ENCODE assay signal across 15 mouse cellular contexts in genomic region chr9:114201036-114201435, GRCm38 (mm10).
"Had no signal": no experiment of that assay in that cellular context is flagged by ENCODE, and none has a peak within 500 bp of the region (broad histone marks: within the 10 kb centered on the region; RNA-seq: fewer than 3 reads in every experiment).

No protein-coding gene starts in this region.

- H3K9ac ChIP-seq: neural tube, embryonic 15.5 days; stomach, embryonic 15.5 days had no signal

- H3K27ac ChIP-seq: neural tube, embryonic 15.5 days; stomach, embryonic 15.5 days; stomach, postnatal 0 days had no signal

- H3K36me3 ChIP-seq: neural tube, embryonic 15.5 days; stomach, embryonic 15.5 days had no signal

- H3K4me2 ChIP-seq: neural tube, embryonic 15.5 days; stomach, embryonic 15.5 days had no signal

- H3K4me3 ChIP-seq: neural tube, embryonic 15.5 days; stomach, embryonic 15.5 days had no signal

- DNase-seq: retina, postnatal 1 day; right cerebral cortex, adult 18-20 months; right cerebral cortex, postnatal 14 days; right cerebral cortex, postnatal 25 days; right cerebral cortex, postnatal 4 days; spleen, adult 18-20 months; thymus, adult 18-20 months; thymus, adult 2 months; thymus, postnatal 14 days; thymus, postnatal 25 days; thymus, postnatal 36 days; thymus, postnatal 4 days had no signal

- H3K4me1 ChIP-seq: neural tube, embryonic 15.5 days; stomach, embryonic 15.5 days had no signal

- H3K9me3 ChIP-seq: stomach, embryonic 15.5 days had no signal

- H3K27me3 ChIP-seq: neural tube, embryonic 15.5 days; stomach, embryonic 15.5 days had no signal
